Mouse (Mus musculus) gastrocnemius, postnatal 10 days (tissue): ENCODE measurements around the gene Fchsd2. TPM values are rescaled to one million over a fixed set of nuclear protein-coding genes. Genes with fewer than 3 reads are reported as not detected.

Source experiments
- DNase-seq: peaks from one replicate; pipeline ENCODE4 v3.0.0; 2021; ENCODE audit warnings: mixed read lengths
- total RNA-seq, 2 experiments: library from RNA; stranded (reverse); gene quantifications; 2 replicates each; pipeline ENCODE4 v1.2.3; 2021

Fchsd2 gene
- total RNA-seq, 2 experiments from 2014 or later, result 13.6 to 18.6 TPM

GRCm38 (mm10) chr7:101210826-101211225 is 118.2 kb downstream of the Fchsd2 start:
- no peak for DNase-seq

GRCm38 (mm10) chr7:101213515-101214263 is 121.0 kb downstream of the Fchsd2 start:
- no peak for DNase-seq

DNA sequence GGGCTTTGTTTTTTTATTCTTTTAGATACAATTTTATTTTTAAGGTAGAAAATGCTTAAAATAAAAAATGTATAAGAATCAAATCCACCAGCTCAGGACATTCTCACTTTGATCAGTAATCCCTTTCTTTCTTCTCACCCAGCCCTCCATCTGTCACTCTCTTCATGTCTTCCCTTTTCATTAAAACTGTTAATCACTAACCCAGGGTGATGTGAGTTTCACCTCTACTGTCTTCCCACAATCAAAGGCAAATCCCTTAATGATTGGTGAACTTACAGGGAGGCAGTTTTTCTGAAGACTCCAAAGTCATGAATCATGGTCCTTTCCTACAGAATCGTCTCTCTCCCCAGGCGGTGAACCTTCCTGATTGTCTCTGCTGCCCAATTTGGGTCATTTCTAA is 124.1 kb downstream of the Fchsd2 start:
- no peak for DNase-seq

GRCm38 (mm10) chr7:101223501-101223900 is 130.8 kb downstream of the Fchsd2 start:
- no peak for DNase-seq

DNA sequence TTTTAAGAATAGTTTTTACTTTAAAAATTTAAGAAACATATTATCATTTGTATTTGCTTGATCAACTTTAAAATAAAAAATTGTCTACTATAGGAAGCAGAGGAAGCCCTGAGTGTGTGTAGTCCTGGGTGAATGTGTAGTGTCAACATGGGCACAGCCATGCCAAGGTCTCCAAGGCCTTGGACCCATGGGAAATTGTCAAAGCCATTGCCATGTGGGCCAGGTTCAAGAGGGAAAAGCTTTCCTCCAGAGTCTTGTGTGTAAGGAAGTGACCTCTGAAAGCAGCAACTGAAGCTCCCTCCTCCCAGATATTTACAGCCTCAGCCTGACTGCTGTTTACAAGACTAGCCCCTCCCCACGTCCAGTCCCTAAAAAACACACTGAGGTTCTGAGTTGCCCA is 136.7 kb downstream of the Fchsd2 start:
- no peak for DNase-seq

DNA sequence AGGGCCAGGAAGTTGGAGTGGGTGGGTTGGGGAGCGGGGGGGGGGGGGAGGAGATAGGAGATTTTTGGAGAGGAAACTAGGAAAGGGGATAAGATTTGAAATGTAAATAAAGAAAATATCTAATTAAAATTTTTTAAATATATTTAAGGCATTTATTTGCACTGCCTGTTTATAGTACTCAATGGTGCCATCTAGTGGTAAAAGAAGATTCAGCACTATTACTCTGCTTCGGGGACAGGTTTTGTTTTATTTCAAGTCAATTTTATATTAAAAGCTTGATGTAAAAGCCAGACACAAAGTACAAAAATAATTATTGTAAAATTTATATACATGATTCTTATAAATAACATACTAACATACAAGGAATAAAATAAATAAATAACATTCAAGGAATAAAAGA is 138.8 kb downstream of the Fchsd2 start:
- no peak for DNase-seq

DNA sequence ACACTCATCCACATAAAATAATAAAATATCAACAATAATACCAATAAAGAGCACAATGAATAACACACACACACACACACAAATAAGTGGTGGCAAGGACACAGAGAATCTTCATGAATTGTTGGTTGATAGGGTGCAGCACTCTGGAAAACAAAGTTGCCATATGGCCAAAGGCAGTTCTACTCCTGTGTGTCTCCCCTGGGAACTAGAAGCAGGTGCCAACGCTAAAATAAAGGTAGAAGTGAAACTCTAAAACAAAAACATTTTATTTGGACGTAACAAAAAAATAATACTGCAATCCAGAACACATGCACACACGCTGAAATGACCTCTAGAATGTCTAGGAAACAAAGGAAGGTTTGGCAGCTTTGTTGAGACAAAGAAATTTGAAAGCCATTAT is 140.1 kb downstream of the Fchsd2 start:
- no peak for DNase-seq

DNA sequence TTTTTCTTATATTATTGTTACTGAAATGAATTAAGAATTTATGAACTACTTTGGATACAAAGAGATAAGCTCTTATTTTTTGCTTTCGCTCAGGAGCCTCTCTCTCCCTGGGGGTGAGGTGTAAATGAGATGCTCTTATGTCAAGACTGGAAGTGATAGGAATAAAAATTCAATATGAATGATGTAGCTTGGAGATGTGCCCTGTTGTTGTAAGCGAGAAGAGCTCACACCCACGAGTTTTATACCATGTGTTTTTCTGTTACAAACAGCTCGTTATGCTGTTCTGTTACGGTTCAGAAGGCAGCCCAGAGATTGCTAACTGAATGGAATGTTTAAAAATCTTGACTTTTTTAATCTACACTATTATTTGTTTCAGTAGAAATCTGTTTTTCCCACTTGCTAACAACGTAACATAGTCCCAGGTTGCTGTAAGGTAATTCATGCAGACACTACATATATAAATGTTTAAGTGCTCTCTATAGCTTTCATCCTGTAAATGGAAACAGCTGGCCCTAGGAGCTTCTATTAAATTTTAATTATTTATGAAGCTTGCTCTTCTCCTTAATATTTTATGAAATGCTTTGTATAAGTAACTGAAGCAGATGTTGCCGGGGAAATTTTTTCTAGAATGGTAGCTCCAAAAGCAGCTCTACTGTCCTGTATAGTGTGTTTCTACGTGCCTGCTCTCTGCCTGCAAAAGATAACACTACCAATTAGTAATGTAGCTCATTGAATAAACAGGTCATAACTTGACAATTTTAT is 144.2 kb downstream of the Fchsd2 start:
- no peak for DNase-seq

GRCm38 (mm10) chr7:101248760-101249159 is 156.1 kb downstream of the Fchsd2 start:
- DNase-seq, result no peak

DNA sequence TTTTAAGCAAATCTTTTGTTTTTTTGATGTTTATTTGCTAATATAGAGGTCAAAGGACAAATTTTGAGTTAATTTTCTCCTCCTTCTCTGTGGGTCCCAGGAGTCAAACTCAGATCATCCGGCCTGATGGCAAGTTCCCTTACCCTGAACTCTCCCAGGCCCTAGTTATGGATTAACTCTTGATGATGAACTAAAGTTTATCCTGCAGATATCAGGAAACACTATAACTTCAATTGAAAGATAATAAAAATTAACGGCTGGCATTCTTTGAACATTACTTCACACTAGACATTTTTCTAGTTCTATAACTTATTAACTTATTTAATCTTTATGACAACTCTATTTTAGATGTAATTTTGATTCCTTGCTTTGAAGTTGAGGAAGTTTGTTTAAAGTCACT is 156.5 kb downstream of the Fchsd2 start:
- no peak for DNase-seq

DNA sequence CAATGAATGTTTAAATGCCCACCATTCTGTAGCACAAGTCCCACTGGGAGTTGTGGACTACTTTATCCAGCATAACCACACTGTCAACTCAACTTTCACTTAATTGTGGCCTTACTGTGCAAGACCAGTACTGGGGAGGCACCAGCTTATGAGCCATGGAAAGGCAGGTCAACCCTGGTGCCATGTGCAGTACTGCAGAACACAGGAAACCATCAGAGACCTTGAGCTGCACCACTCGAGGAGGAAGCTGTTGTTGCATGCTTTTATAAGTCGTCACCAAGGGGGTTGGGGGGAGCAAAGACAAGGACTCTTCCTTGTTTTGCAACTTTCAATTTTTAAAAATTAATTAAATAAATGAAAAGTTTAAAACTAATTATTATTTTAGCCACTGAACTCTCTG is 160.4 kb downstream of the Fchsd2 start:
- DNase-seq, result no peak

DNA sequence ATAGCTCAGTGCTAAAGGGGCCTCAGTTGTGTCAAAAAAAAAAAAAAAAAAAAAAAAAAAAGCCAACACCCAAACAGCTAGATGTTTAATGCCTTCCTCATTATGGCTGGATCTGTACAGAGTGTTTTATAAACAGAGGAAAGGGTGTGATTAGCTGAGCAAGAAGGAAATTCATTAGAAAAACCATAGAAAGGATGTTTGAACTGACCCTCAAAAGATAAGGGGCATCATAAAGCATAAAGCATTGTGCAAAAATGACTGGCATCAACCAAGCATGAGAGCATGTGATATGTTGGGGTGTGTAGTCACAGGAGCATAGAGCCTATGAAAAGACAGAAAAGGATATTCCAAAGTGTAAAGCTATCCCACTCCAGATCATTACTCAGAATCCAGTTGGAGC is 165.8 kb downstream of the Fchsd2 start:
- no peak for DNase-seq

DNA sequence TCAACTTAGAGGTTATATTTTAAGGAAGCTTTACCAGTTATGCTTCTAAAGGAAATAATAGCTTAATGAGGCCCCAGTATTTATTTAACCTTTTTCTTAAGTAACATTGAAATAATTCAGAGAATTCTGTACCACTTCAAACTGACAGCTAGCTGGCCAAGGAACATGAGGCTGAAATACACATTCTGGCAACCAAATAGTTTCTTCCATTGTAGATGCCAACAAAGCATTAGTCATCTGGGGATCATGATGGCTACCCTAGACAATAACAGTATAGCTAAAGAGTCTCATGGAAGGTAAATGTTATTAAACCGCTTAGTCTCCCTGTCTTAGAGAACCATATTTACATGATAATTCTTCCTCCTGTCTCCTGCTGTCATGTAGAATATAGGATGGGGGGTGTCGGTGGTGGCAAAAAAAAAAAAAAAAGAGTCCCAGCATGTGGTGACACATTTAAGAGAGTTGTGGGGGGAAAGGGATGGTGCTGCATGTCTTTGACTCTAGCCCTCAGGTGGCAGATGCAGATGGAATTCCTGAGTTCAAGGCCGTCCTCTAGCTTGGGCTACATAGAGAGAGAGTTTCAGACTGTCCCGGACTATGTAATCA is 169.4 kb downstream of the Fchsd2 start:
- no peak for DNase-seq

- no peak for DNase-seq
Observed at GRCm38 (mm10) chr7:101263511-101263910, 170.8 kb downstream of the Fchsd2 start.

GRCm38 (mm10) chr7:101267457-101268259 is 175.0 kb downstream of the Fchsd2 start:
- no peak for DNase-seq

DNA sequence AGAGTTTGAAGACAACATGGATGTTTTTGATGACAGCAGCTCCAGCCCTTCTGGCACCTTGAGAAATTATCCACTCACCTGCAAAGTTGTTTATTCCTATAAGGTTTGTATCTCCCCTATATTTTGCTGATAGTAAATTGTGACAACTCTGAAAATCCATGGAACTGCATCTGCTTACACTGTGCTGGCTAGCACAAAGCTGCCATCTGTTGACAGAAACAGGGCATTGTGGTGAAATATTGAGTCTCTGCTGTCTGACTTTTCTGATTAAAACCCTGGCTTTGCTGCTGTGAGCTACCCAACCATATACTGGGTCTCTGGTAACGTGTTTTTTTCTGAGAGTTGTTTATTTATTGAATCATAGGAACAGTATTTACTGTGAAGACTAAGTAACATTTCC is 178.9 kb downstream of the Fchsd2 start:
- no peak for DNase-seq

GRCm38 (mm10) chr7:101272466-101273160 is 179.9 kb downstream of the Fchsd2 start:
- DNase-seq, result no peak

GRCm38 (mm10) chr7:101282721-101283120 is 190.1 kb downstream of the Fchsd2 start:
- DNase-seq, result no peak

- DNase-seq, result no peak
Observed at GRCm38 (mm10) chr7:101284504-101284903, 191.8 kb downstream of the Fchsd2 start.

DNA sequence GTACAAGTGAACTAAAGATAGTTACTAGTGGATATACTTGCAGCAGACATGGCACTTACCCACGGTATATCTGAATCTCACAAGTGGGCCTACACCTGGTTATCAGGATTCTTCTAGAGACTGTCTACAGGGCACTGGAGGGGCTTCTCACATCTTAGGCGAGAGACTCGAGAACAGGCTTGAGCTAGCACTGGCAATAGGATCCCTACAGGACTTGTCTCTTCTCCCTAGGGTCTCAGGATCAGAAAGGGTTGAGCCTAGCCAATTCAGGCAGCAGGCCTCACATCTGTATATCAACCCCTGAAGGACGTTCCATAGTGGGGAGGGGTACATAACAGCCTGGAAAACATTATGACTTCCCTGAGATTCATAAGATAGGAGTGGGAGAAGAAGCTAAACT is 194.2 kb downstream of the Fchsd2 start:
- no peak for DNase-seq

- no peak for DNase-seq
Observed at GRCm38 (mm10) chr7:101287820-101288219, 195.2 kb downstream of the Fchsd2 start.

GRCm38 (mm10) chr7:101288436-101288835 is 195.8 kb downstream of the Fchsd2 start:
- DNase-seq, result peak; percentile 65
